Mouse (Mus musculus) midbrain, postnatal 0 days (tissue): ENCODE data around the gene Amz1. TPM values are rescaled to one million over a fixed set of nuclear protein-coding genes. Genes with fewer than 3 reads are reported as not detected.
A peak's percentile ranks its signal among the peaks of the same experiment; 100 is the strongest.

ENCODE experiments used
- ATAC-seq: fragments of 200-750 bp; cut with Nextera tagmentation; 2 replicates; pipeline ENCODE4 v1.8.0; 2017; ENCODE audit warnings: moderate number of reproducible peaks, mild to moderate bottlenecking, moderate TSS enrichment, moderate library complexity; ENCODE audit not compliant: low FRiP score
- DNase-seq: peaks from one replicate; pipeline ENCODE4 v3.0.0-alpha.2; 2015; ENCODE audit warnings: low spot score
- H3K27ac ChIP-seq: fragments of 300-500 bp; sonication (generic); 2 replicates; pipeline ENCODE4 v1.5.1; 2014; ENCODE audit warnings: low read depth, mild to moderate bottlenecking, low read length, mixed read lengths
- H3K27me3 ChIP-seq: fragments of 300-500 bp; sonication (generic); 2 replicates; pipeline ENCODE4 v1.6.1; 2014; ENCODE audit warnings: low read length, control low read depth, mixed read lengths; ENCODE audit not compliant: insufficient read depth
- H3K36me3 ChIP-seq: fragments of 300-500 bp; sonication (generic); 2 replicates; pipeline ENCODE4 v1.6.1; 2014; ENCODE audit warnings: low read length, control low read depth, mixed read lengths; ENCODE audit not compliant: insufficient read depth
- H3K4me1 ChIP-seq: fragments of 300-500 bp; sonication (generic); 2 replicates; pipeline ENCODE4 v1.6.1; 2014; ENCODE audit warnings: mild to moderate bottlenecking, control low read depth, antibody characterized with exemption, low read length, mixed read lengths; ENCODE audit not compliant: insufficient read depth
- H3K4me2 ChIP-seq: fragments of 300-500 bp; sonication (generic); 2 replicates; pipeline ENCODE4 v1.6.1; 2014; ENCODE audit warnings: low read depth, mild to moderate bottlenecking, low read length, mixed read lengths; ENCODE audit not compliant: poor library complexity, severe bottlenecking
- H3K4me3 ChIP-seq: fragments of 300-500 bp; sonication (generic); 2 replicates; pipeline ENCODE4 v1.5.1; 2014; ENCODE audit warnings: low read depth, mild to moderate bottlenecking, low read length, moderate library complexity
- H3K9ac ChIP-seq: fragments of 300-500 bp; sonication (generic); replicated peaks from 2 replicates; pipeline ENCODE4 v1.6.1; 2014; ENCODE audit warnings: mild to moderate bottlenecking, low read length, moderate library complexity, mixed read lengths; ENCODE audit not compliant: poor library complexity, severe bottlenecking
- H3K9me3 ChIP-seq: fragments of 300-500 bp; sonication (generic); 2 replicates; pipeline ENCODE4 v1.6.1; 2016; ENCODE audit warnings: low read length, control low read depth
- CTCF ChIP-seq: IDR thresholded peaks from 2 replicates; pipeline ENCODE4 v1.5.1; 2016; ENCODE audit warnings: antibody characterized with exemption, mild to moderate bottlenecking
- WGBS: fragments of 180-500 bp; shearing (Covaris S2); extraction: QIAGEN DNeasy Blood & Tissue Kit; methylation state at CpG from one replicate; pipeline ENCODE4 v1.1.7; 2014; 5-methylcytosine and 5-hydroxymethylcytosine counted together
- polyA plus RNA-seq: library from polyadenylated mRNA; unstranded; fragments of >200 nt; fragmentation: Nextera tagmentation; extraction: Ambion mirVana; gene quantifications from 2 replicates; pipeline ENCODE4 v1.2.1, GENCODE M21; 2015
- total RNA-seq: library from RNA; depleted of rRNA; stranded (reverse); fragments of >200 nt; gene quantifications from 2 replicates; pipeline ENCODE4 v1.2.3, GENCODE M21; 2014

The Amz1 gene
- total and polyA plus RNA-seq, 2 experiments from 2014 or later = 14.9 to 15.6 TPM

GRCm38 (mm10) chr5:140766566-140766965, 42.6 kb downstream of the Amz1 start:
- DNase-seq (no peak), ATAC-seq (no peak)
- 95% methylated on average over 4 of the region's 4 CpGs for WGBS
- no peak for TF ChIP-seq CTCF
- Histone ChIP-seq H3K9ac (no peak overlapping the region), H3K9me3 (no peaks in the 10 kb centered on the region), H3K4me1 (peaks cover 8% of the 10 kb centered on the region; the same call in 1 of the 2 replicates), H3K36me3 (peaks cover 8% of the 10 kb centered on the region; the same call in 1 of the 2 replicates), H3K27me3 (no peaks in the 10 kb centered on the region), H3K4me2 (no peak overlapping the region), H3K4me3 (no peak overlapping the region), H3K27ac (no peak overlapping the region)

DNA sequence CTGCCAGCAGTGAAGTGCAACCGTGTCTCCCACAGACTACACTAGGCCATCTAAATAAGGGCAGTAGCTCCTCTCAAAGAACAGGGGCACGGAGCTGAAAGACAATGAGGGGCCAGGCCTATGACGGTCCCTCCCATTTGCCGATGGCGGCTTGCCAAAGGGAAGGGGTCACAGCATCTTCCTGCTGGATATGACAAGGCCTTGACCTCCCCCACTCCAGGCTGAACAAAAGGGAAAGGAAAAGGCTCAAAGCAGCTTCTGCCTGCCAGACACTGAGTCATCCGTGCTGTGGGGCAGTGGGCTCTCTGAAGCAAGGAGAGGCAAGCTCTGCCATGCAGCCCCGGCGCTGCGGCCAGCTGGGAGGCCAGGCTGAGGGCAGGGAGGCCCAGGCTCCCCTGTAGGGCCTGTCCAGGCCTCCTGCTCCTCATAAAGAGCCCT, 43.8 kb downstream of the Amz1 start:
- Histone ChIP-seq H3K4me3 (no peak overlapping the region), H3K9ac (no peak overlapping the region), H3K4me1 (peaks cover 11% of the 10 kb centered on the region; the same call in 1 of the 2 replicates), H3K27me3 (no peaks in the 10 kb centered on the region), H3K36me3 (no peaks in the 10 kb centered on the region), H3K9me3 (no peaks in the 10 kb centered on the region), H3K27ac (peak overlapping the region; percentile 67), H3K4me2 (no peak overlapping the region)
- no peak for TF ChIP-seq CTCF
- ATAC-seq (peak; percentile 34), DNase-seq (peak; percentile 72)
- 5% methylated on average over 9 of the region's 9 CpGs for WGBS

DNA sequence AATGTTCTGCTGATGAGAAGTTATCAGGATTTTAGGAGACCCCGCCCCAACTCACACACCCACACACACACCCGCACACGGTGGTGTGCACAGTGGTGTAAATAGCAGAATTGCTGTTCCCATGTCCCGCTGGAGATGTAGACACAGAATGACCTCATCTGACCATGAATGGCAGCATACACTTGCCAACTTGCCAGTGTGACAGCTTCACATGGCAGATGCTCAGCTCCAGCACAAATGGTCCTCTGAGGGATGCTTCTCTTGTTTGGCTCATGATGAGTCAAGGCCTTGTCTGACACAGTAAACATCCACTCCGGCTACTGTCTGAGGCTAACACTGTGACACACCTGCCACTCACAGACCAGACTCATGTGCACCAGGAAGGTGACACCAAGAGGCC, 44.4 kb downstream of the Amz1 start:
- TF ChIP-seq CTCF = no peak
- Histone ChIP-seq H3K27me3 (no peaks in the 10 kb centered on the region), H3K36me3 (no peaks in the 10 kb centered on the region), H3K4me2 (no peak overlapping the region), H3K9me3 (no peaks in the 10 kb centered on the region), H3K9ac (no peak overlapping the region), H3K4me3 (no peak overlapping the region), H3K27ac (peak overlapping the region; percentile 67), H3K4me1 (peaks cover 11% of the 10 kb centered on the region; the same call in 1 of the 2 replicates)
- 71% methylated on average over 5 of the region's 5 CpGs for WGBS
- ATAC-seq (peak; percentile 41; the same call in 1 of the 2 replicates), DNase-seq (peak; percentile 85)

- Histone ChIP-seq H3K27ac (peak overlapping the region; percentile 62), H3K9me3 (no peaks in the 10 kb centered on the region), H3K36me3 (peaks cover 5% of the 10 kb centered on the region; the same call in 1 of the 2 replicates), H3K4me2 (no peak overlapping the region), H3K9ac (no peak overlapping the region), H3K4me1 (peaks cover 11% of the 10 kb centered on the region; the same call in 1 of the 2 replicates), H3K4me3 (no peak overlapping the region), H3K27me3 (no peaks in the 10 kb centered on the region)
- DNase-seq = peak; percentile 12
- ATAC-seq = no peak
- WGBS = 38% methylated on average over 6 of the region's 6 CpGs
- no peak for TF ChIP-seq CTCF
These were observed 47.7 kb downstream of the Amz1 start for GRCm38 (mm10) chr5:140771612-140772011.

DNA sequence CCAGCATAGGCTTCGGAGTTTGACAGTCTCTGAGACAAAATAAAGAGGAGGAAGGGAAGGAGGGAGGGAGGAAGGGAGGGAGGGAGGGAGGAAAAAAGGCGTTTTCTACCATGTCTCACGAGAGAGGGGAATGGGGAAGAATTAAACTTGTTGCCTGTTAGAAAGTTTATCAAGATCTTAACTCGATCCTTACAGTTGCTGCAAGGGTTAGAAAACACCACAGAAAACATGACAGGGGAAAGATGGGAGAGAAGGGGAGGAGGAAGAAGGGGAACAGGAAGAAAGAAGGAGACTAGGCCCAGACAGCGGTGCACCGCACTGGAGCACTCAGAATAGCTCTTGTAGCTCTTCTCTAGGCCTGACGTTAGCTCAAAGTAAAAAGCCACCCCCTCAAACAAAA, 48.2 kb downstream of the Amz1 start:
- H3K4me2 ChIP-seq = no peak overlapping the region
- DNase-seq = no peak
- peaks cover 11% of the 10 kb centered on the region; the same call in 1 of the 2 replicates for H3K4me1 ChIP-seq
- no peak overlapping the region for H3K9ac ChIP-seq
- peak overlapping the region; percentile 62; the same call in 1 of the 2 replicates for H3K27ac ChIP-seq
- H3K9me3 ChIP-seq = no peaks in the 10 kb centered on the region
- no peak for TF ChIP-seq CTCF
- WGBS = 67% methylated on average over 7 of the region's 7 CpGs
- H3K36me3 ChIP-seq = peaks cover 5% of the 10 kb centered on the region; the same call in 1 of the 2 replicates
- H3K4me3 ChIP-seq = no peak overlapping the region
- no peak for ATAC-seq
- H3K27me3 ChIP-seq = no peaks in the 10 kb centered on the region

DNA sequence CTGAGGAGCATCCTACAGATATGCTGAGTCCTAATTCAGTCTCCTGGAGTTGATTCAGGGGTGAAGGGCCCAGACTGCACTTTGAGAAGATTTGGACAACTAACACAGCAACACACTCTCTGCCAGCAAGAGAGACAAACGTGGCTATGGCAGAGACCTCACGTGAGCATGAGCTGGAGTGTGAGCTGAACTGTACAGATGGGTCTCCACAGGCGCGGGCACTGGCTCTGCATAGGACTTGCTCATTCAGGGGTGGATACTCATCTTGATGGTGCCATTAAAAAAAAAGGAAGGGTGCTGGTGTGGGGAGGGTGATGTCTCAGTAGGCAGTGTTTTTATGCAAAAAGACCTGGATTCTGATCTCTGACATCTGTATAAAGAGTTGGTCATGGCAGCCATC, 51.2 kb downstream of the Amz1 start:
- Histone ChIP-seq H3K27ac (no peak overlapping the region), H3K27me3 (no peaks in the 10 kb centered on the region), H3K4me3 (no peak overlapping the region), H3K4me2 (no peak overlapping the region), H3K4me1 (0 out of 2 replicates have a peak, but pooled peaks cover 3% of the 10 kb centered on the region), H3K9ac (no peak overlapping the region), H3K36me3 (peaks cover 15% of the 10 kb centered on the region), H3K9me3 (no peaks in the 10 kb centered on the region)
- WGBS = 98% methylated on average over 4 of the region's 4 CpGs
- ATAC-seq (no peak), DNase-seq (no peak)
- no peak for TF ChIP-seq CTCF
